Mouse (Mus musculus) hindbrain, embryonic 15.5 days (tissue): ENCODE data around the gene Inha. TPM values are rescaled to one million over a fixed set of nuclear protein-coding genes. Genes with fewer than 3 reads are reported as not detected.
A peak's percentile ranks its signal among the peaks of the same experiment; 100 is the strongest.

Source experiments
- ATAC-seq: fragments of 200-750 bp; cut with Nextera tagmentation; 2 replicates; pipeline ENCODE4 v1.8.0; 2017; ENCODE audit warnings: low read depth, moderate number of reproducible peaks, moderate TSS enrichment; ENCODE audit not compliant: low FRiP score
- H3K27ac ChIP-seq: fragments of 300-500 bp; sonication (generic); replicated peaks from 2 replicates; pipeline ENCODE4 v1.5.1; 2015; ENCODE audit warnings: mild to moderate bottlenecking, inconsistent platforms
- H3K27me3 ChIP-seq: fragments of 300-500 bp; sonication (generic); 2 replicates; pipeline ENCODE4 v1.6.1; 2015; ENCODE audit warnings: control low read depth, inconsistent platforms
- H3K36me3 ChIP-seq: fragments of 300-500 bp; sonication (generic); 2 replicates; pipeline ENCODE4 v1.6.1; 2015; ENCODE audit warnings: control low read depth, inconsistent platforms
- H3K4me1 ChIP-seq: fragments of 300-500 bp; sonication (generic); replicated peaks from 2 replicates; pipeline ENCODE4 v1.6.1; 2015; ENCODE audit warnings: control low read depth, inconsistent platforms
- H3K4me2 ChIP-seq: fragments of 300-500 bp; sonication (generic); 2 replicates; pipeline ENCODE4 v1.6.1; 2015; ENCODE audit warnings: moderate library complexity, mild to moderate bottlenecking, inconsistent platforms
- H3K4me3 ChIP-seq: fragments of 300-500 bp; sonication (generic); 2 replicates; pipeline ENCODE4 v1.5.1; 2015; ENCODE audit warnings: mild to moderate bottlenecking, inconsistent platforms
- H3K9ac ChIP-seq: fragments of 300-500 bp; sonication (generic); 2 replicates; pipeline ENCODE4 v1.6.1; 2015; ENCODE audit warnings: inconsistent platforms
- H3K9me3 ChIP-seq: fragments of 300-500 bp; sonication (generic); 2 replicates; pipeline ENCODE4 v1.6.1; 2016; ENCODE audit warnings: control low read depth, inconsistent platforms
- WGBS: fragments of 180-500 bp; shearing (Covaris S2); methylation state at CpG from one replicate; pipeline ENCODE4 v1.1.7; 2015; 5-methylcytosine and 5-hydroxymethylcytosine counted together
- polyA plus RNA-seq: library from polyadenylated mRNA; unstranded; fragments of >200 nt; fragmentation: Nextera tagmentation; extraction: Ambion mirVana; gene quantifications from 2 replicates; pipeline ENCODE4 v1.2.1, GENCODE M21; 2015

The Inha gene
- polyA plus RNA-seq, 1 experiment from 2014 or later = 22.4 TPM

DNA sequence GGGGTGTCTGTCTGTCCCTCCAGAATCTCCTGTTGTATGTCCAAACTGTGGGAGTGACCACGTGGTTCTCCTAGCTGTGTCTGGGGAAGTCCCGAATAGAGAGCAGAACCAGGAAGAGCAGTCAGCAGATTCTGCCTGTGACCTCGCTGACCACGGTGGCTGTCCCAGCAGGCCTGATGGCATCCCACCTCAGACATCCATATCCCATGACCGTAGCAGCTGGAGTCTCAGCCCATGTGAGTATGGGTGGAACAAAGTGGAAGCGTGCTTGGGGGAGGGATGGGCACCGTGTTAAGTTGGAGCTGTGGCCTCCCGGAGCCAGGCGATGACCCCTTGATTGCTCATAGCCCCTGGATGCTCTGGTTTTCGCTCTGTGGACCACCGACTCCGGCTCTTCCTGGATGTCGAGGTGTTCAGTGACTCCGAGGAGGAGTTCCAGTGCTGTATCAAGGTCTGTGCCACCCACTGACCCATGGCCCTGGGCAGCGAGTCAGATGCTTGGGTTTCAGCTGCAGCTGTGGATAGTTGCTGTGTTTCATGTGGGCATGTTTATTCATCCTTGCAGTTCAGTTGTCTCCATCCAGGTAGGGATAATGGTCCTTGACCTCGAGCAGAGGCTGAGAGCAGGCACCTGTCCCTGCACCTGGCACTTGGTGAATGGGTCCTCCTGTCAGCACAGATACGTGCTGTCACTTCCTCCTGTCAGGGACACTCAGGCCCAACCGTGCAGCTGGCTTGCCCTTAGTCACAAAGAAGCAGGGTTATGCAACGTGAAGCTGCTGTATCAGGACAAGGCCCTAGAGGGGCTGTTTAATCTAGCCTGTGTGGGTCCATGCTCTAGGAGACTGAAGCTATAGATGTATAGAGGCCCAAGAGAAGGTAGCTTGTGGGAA lies 25.6 kb downstream of the Inha start:
- H3K36me3 ChIP-seq = peaks cover 52% of the 10 kb centered on the region

DNA sequence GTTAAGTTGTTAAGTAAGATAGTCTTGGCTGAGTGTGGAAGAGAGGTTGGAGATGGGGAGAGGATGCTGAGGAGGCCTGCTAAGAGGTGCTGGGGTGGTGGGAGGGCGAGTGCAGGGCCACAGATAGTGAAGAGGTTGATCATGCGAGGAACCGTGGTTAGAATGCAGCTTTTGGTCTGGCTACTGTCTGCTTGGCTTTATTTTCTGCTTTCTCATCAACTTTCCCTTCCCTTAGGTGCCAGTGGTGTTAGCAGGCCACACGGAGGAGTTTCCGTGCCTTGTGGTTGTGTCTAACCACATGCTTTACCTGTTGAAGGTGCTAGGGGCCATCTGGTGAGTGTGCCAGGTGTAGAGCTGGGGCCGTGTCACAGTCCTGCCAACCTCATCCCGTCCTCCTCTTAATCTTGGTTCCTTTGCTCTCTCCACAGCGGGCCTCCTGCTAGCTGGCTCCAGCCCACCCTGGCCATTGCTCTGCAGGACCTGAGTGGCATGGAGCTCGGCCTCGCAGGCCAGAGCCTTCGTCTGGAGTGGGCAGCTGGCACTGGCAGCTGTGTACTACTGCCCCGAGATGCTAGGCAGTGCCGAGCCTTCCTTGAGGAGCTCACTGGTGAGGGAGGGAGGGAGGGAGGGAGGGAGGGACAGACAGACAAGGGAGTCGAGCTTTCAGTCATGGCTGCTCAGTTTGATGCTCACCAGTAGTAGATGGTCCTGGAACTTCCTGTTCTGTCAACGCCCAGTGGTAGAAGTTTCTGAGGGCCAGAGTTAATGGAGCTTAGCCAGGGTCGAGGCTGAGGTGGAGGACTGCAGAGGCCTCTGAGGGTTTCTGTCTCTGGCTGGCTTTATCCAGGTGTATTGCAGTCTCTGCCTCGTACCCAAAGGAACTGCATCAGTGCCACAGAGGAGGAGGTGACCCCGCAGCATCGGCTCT lies 26.7 kb downstream of the Inha start:
- no peak overlapping the region for H3K4me2 ChIP-seq
- no peaks in the 10 kb centered on the region for H3K27me3 ChIP-seq
- no peaks in the 10 kb centered on the region for H3K4me1 ChIP-seq
- 90% methylated on average over 19 of the region's 19 CpGs for WGBS
- peaks cover 41% of the 10 kb centered on the region for H3K36me3 ChIP-seq
- no peaks in the 10 kb centered on the region for H3K9me3 ChIP-seq
- no peak overlapping the region for H3K4me3 ChIP-seq
- H3K9ac ChIP-seq = no peak overlapping the region
- H3K27ac ChIP-seq = no peak overlapping the region
- ATAC-seq = no peak

More for the DNA sequence above, 25.6 kb downstream of the Inha start:
- Histone ChIP-seq H3K4me2 (no peak overlapping the region), H3K27me3 (no peaks in the 10 kb centered on the region), H3K9me3 (no peaks in the 10 kb centered on the region), H3K27ac (no peak overlapping the region), H3K9ac (no peak overlapping the region), H3K4me1 (no peaks in the 10 kb centered on the region), H3K4me3 (no peak overlapping the region)
- no peak for ATAC-seq
- 92% methylated on average over 19 of the region's 19 CpGs for WGBS

DNA sequence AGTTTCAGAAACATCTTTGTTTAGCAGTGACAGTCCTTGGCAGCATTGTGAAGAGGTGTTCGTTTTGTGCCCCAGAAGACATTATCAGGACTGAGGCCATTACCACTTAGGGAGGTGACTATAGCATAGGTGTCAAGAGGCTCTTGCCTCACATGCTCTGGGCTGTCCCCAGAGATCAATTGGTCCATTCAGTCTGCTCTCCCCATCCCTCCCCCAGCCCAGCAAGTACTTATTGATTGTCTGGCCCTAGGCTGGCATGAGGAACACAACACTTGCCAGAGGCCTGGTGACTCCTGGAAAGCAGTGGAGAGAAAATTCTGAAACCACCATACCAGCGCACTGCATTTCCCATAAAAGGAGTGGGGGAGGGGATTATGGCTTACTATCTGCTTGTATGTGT lies 30.7 kb downstream of the Inha start:
- H3K27me3 ChIP-seq = no peaks in the 10 kb centered on the region
- H3K4me2 ChIP-seq = no peak overlapping the region
- no peak overlapping the region for H3K27ac ChIP-seq
- 88% methylated on average over 2 of the region's 2 CpGs for WGBS
- H3K9me3 ChIP-seq = no peaks in the 10 kb centered on the region
- no peaks in the 10 kb centered on the region for H3K4me1 ChIP-seq
- peaks cover 28% of the 10 kb centered on the region; the same call in 1 of the 2 replicates for H3K36me3 ChIP-seq
- H3K4me3 ChIP-seq = no peak overlapping the region
- H3K9ac ChIP-seq = no peak overlapping the region
- ATAC-seq = no peak

DNA sequence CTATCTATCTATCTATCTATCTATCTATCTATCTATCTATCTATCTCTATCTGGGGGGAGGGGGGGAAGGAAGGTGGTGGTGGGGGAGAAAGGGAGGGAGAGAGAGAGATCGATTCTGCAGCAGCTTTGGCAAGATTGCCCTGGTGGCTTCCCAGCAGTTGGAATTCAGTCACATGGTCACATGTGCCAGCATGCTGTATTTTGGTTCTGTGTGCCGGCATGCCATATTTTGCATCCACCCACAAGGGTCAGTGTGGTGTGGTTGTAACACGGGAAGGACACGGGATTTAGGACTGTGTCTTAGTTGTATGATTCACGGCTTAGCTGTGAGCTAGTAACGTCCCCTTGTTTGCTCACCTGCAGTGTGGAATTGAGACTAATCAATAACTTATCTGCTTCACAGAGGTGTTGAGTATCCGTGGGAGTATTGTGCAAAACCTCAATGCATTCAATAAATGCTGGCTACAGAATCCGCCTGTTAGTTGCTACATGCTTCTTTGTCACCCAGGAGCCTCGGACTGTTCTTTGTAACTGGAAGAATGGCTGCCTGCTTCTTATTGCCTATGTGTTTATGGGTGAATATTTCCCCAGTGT lies 31.8 kb downstream of the Inha start:
- no peak overlapping the region for H3K9ac ChIP-seq
- no peak for ATAC-seq
- no peak overlapping the region for H3K4me3 ChIP-seq
- WGBS = 80% methylated on average over 9 of the region's 9 CpGs
- H3K4me2 ChIP-seq = no peak overlapping the region
- no peaks in the 10 kb centered on the region for H3K27me3 ChIP-seq
- H3K9me3 ChIP-seq = no peaks in the 10 kb centered on the region
- H3K4me1 ChIP-seq = no peaks in the 10 kb centered on the region
- H3K36me3 ChIP-seq = peaks cover 23% of the 10 kb centered on the region; the same call in 1 of the 2 replicates
- H3K27ac ChIP-seq = no peak overlapping the region

DNA sequence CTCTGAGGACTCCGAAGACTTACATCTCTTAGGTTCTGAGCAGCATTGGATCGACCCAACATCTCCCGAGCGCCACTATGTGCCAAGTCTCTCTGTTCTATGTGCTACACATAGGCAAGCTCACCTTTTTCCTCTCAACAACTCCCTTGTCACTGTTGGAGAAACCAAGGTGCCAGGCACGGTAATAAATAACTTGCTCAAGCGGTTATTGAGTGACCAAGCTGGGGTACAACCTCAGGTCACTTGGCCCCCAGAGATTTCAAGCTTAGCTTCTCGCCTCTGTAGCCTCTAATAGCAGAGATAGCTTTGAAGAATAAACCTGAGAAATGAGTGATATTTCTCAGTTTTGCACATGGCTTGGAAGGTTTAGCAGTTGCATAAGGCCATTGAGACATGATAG lies 34.6 kb downstream of the Inha start:
- H3K4me3 ChIP-seq = no peak overlapping the region
- H3K9me3 ChIP-seq = no peaks in the 10 kb centered on the region
- H3K4me1 ChIP-seq = peaks cover 7% of the 10 kb centered on the region
- H3K4me2 ChIP-seq = no peak overlapping the region
- no peaks in the 10 kb centered on the region for H3K27me3 ChIP-seq
- no peak overlapping the region for H3K9ac ChIP-seq
- peaks cover 1% of the 10 kb centered on the region; the same call in 1 of the 2 replicates for H3K36me3 ChIP-seq
- 92% methylated on average over 7 of the region's 7 CpGs for WGBS
- no peak for ATAC-seq
- H3K27ac ChIP-seq = no peak overlapping the region

DNA sequence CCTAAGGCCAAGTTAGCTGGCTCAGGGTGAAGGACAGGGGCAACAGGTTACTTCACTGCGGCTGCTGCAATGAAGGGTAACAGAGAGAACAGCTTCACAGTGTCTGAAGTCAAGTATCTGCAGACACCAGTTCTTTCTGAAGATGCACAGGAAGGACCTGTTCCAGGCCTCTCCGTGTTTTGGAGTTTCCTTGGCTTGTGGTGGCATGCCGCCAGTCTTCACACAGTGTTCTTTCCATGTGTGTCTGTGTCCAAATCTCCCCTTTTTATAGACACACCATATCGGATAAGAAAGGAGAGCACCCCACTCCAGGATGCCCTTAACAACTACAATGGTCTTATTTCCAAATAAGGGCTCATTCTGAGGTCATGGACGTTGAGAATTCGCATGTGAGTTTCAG lies 37.5 kb downstream of the Inha start:
- no peak overlapping the region for H3K9ac ChIP-seq
- H3K9me3 ChIP-seq = no peaks in the 10 kb centered on the region
- H3K4me1 ChIP-seq = peaks cover 21% of the 10 kb centered on the region
- no peak for ATAC-seq
- H3K27me3 ChIP-seq = no peaks in the 10 kb centered on the region
- 92% methylated on average over 6 of the region's 6 CpGs for WGBS
- H3K27ac ChIP-seq = no peak overlapping the region
- no peak overlapping the region for H3K4me3 ChIP-seq
- H3K36me3 ChIP-seq = peaks cover 7% of the 10 kb centered on the region; the same call in 1 of the 2 replicates
- H3K4me2 ChIP-seq = no peak overlapping the region

DNA sequence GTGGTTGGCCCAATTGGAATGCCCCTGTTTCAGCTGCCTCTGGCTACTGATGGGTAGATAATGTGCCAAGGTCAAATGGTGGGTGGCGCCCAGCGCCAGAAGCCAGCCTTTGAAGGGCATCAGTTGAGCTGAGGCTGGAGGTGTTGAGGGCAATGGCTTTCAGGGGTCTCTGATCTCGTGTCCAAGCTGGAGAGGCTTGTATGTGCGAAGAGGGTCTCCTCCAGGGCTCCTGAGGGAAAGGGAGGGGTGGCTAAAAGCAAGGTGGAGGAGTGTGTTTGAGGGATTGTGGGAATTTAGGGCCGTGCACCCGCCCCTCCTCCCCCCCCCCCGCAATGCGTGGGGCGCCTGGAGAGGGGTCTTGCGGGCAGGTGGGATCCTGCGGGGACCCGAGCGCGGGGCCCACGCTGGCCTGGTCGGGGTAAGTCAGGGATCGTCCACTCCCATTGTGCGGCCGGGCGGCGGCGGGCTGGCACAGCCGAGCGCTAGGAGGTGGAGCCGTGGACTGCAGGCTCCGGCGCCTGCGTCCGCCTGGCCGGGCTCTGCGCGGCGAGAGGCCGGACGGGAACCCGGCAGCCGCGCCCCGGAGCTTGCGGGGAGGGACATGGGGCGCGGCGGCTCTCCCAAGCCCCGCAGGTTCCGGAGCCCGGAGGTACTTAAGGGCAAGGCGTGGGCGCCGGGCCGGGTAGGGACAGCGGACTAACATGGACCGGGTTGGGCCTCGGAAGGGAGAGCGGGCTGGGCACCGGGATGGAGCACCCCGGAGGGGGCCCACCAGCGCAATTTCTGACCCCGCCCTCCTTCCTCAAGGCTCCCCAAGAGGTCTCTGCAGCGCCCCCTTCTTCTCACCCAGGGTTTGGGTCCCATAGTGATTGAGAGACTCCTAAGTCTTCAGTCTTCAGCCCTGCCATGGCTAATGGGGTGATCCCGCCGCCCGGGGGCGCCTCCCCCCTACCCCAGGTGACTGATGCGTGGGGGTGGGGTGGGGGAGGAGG lies 39.4 kb downstream of the Inha start, which contains the start of gene Slc4a3:
Slc4a3 (plus strand) TSS at position 302 of the 992 bp plus-strand sequence.
- peak within 1 kb of the TSS; percentile 76 for H3K4me2 ChIP-seq
- peak within 1 kb of the TSS; percentile 77 for H3K27ac ChIP-seq
- peaks cover 24% of the 10 kb centered on the region; the same call in 1 of the 2 replicates for H3K36me3 ChIP-seq
- H3K4me3 ChIP-seq = peak within 1 kb of the TSS; percentile 78
- H3K27me3 ChIP-seq = no peaks in the 10 kb centered on the region
- 1% methylated on average over 63 of the region's 64 CpGs for WGBS
- peak; percentile 88 for ATAC-seq
- H3K9ac ChIP-seq = peak within 1 kb of the TSS; percentile 72
- H3K4me1 ChIP-seq = peaks cover 21% of the 10 kb centered on the region
- no peaks in the 10 kb centered on the region for H3K9me3 ChIP-seq

DNA sequence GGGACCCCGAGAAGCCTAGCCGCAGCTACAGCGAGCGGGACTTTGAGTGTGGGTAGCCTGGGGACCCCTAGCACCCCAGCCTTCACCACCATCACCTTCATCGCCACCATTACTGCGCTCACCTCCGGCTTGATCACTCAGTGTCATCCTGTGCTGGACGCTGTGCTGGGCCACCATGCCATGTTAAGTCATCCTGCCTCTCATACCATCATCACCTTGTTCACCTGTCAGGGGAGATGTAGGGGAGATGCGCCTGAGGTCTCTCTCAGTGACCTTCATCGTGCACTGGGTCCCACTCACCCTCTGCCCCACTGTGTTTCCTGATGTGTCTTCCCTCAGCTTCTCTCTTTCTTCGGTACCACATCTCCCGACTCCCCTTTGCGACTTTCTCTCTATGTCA lies 40.5 kb downstream of the Inha start:
- H3K4me1 ChIP-seq = peaks cover 21% of the 10 kb centered on the region
- H3K27ac ChIP-seq = no peak overlapping the region
- peaks cover 33% of the 10 kb centered on the region; the same call in 1 of the 2 replicates for H3K36me3 ChIP-seq
- ATAC-seq = 0 out of 2 replicates have a peak, but pooled peaks have one; percentile 1
- no peaks in the 10 kb centered on the region for H3K9me3 ChIP-seq
- H3K4me3 ChIP-seq = peak overlapping the region; percentile 78
- peak overlapping the region; percentile 76 for H3K4me2 ChIP-seq
- 98% methylated on average over 13 of the region's 13 CpGs for WGBS
- H3K9ac ChIP-seq = no peak overlapping the region
- no peaks in the 10 kb centered on the region for H3K27me3 ChIP-seq

DNA sequence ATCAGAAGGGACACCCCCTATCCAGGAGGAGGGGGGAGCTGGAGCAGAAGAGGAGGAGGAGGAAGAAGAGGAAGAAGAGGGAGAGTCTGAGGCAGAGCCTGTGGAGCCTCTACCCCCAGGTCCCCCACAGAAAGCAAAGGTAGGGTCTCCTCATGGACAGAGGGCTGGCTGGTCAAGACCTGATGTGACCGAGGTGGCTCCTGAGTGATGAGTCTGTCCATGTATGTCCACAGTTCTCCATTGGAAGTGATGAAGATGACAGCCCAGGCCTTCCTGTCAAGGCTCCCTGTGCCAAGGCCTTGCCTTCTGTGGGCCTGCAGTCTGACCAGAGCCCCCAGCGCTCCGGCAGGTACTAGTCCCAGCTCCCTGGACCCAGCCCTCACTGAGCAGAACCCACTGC lies 41.2 kb downstream of the Inha start:
- peaks cover 40% of the 10 kb centered on the region for H3K36me3 ChIP-seq
- H3K9me3 ChIP-seq = no peaks in the 10 kb centered on the region
- H3K27me3 ChIP-seq = no peaks in the 10 kb centered on the region
- WGBS = 94% methylated on average over 3 of the region's 3 CpGs
- H3K27ac ChIP-seq = no peak overlapping the region
- H3K4me3 ChIP-seq = no peak overlapping the region
- ATAC-seq = no peak
- no peak overlapping the region for H3K9ac ChIP-seq
- H3K4me1 ChIP-seq = peaks cover 21% of the 10 kb centered on the region
- H3K4me2 ChIP-seq = no peak overlapping the region

DNA sequence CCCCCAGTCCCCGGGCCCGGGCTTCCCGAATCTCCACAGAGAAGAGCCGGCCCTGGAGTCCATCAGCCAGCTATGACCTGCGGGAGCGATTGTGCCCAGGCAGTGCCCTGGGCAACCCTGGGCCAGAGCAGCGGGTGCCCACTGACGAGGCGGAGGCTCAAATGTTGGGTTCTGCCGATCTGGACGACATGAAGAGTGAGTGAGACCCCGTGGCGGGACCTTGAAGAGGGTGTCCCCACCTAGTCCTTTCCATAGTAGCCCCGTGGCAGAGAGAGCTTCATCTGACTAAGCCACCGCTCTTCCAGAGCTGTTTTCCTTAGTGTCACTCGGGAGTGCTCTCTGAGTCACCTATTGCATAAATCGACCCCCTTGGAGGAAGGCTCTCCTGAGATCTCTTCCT lies 42.0 kb downstream of the Inha start:
- Histone ChIP-seq H3K27ac (no peak overlapping the region), H3K9ac (no peak overlapping the region), H3K36me3 (peaks cover 48% of the 10 kb centered on the region), H3K4me3 (no peak overlapping the region), H3K4me1 (peaks cover 21% of the 10 kb centered on the region), H3K27me3 (no peaks in the 10 kb centered on the region), H3K4me2 (no peak overlapping the region), H3K9me3 (no peaks in the 10 kb centered on the region)
- WGBS = 93% methylated on average over 17 of the region's 17 CpGs
- ATAC-seq = no peak
